Mouse (Mus musculus) neural tube, embryonic 12.5 days (tissue): ENCODE measurements around the gene Kank4. TPM values are rescaled to one million over a fixed set of nuclear protein-coding genes. Genes with fewer than 3 reads are reported as not detected.
A peak's percentile ranks its signal among the peaks of the same experiment; 100 is the strongest.
"Not testable (repeated sequence)": the region's sequence is repeated elsewhere in the genome, so short reads cannot be mapped to it uniquely, and the experiment has no call there.

ENCODE experiments used
- ATAC-seq: fragments of 200-750 bp; cut with Nextera tagmentation; 2 replicates; pipeline ENCODE4 v1.8.0; 2017; ENCODE audit warnings: low read depth, mild to moderate bottlenecking, moderate TSS enrichment, moderate library complexity; ENCODE audit not compliant: low FRiP score
- H3K27ac ChIP-seq: fragments of 300-500 bp; sonication (generic); 2 replicates; pipeline ENCODE4 v1.5.1; 2016
- H3K27me3 ChIP-seq: fragments of 300-500 bp; sonication (generic); replicated peaks from 2 replicates; pipeline ENCODE4 v1.6.1; 2016; ENCODE audit warnings: mild to moderate bottlenecking
- H3K36me3 ChIP-seq: fragments of 300-500 bp; sonication (generic); 2 replicates; pipeline ENCODE4 v1.6.1; 2016; ENCODE audit warnings: mild to moderate bottlenecking
- H3K4me1 ChIP-seq: fragments of 300-500 bp; sonication (generic); 2 replicates; pipeline ENCODE4 v1.6.1; 2016
- H3K4me2 ChIP-seq: fragments of 300-500 bp; sonication (generic); replicated peaks from 2 replicates; pipeline ENCODE4 v1.6.1; 2016; ENCODE audit warnings: mild to moderate bottlenecking
- H3K4me3 ChIP-seq: fragments of 300-500 bp; sonication (generic); 2 replicates; pipeline ENCODE4 v1.5.1; 2016
- H3K9ac ChIP-seq: fragments of 300-500 bp; sonication (generic); 2 replicates; pipeline ENCODE4 v1.6.1; 2016; ENCODE audit warnings: mild to moderate bottlenecking
- H3K9me3 ChIP-seq: fragments of 300-500 bp; sonication (generic); 2 replicates; pipeline ENCODE4 v1.6.1; 2016; ENCODE audit warnings: mild to moderate bottlenecking
- WGBS: fragments of 180-500 bp; shearing (Covaris S2); methylation state at CpG from one replicate; pipeline ENCODE4 v1.1.7; 2016; 5-methylcytosine and 5-hydroxymethylcytosine counted together
- polyA plus RNA-seq: library from polyadenylated mRNA; unstranded; fragments of >200 nt; fragmentation: Nextera tagmentation; extraction: Ambion mirVana; gene quantifications from 2 replicates; pipeline ENCODE4 v1.2.1, GENCODE M21; 2016

Kank4 gene
- polyA plus RNA-seq, result 0.53 and 0.54 TPM in 2 replicates

DNA sequence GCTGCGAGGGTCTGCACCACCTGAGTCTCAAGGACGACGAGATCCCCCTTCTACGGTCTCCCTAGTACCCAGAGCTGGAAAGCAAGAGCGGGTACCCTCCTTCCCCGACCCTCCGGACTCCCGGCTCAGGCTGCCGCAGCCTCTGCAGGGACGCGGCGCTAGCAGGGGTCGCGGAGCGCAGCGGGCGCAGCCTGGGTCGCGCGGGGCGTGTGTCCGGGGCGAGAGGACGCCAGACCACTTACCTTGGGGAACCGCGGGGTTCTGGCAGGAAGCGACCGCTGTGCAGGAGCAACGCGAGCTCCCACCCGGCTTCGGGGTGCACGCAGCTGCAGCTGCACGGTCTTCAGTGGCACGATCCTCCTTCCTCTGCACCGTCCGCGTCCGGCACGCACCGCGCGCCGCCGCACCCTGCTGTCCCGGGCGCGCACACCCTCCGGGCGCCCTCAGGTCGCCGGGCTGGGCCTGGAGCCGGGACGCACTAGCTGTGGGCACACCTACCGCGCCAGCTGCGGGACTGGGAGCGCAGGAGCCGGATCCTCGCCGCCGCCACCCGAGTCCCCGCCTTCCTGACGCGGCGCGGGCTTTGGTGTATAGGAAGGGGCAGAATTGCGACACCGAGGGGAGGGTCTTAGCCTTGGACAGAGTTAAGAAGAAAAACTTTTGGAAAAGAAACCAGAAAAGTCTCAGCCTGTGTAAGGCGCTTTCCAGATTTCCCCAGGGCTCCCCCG lies at the start of gene Kank4:
TSS of gene Kank4 (minus strand) at position 354 of the 728 bp plus-strand sequence.
- Histone ChIP-seq H3K4me1 (peaks cover 10% of the 10 kb centered on the region; the same call in 1 of the 2 replicates), H3K36me3 (no peaks in the 10 kb centered on the region), H3K27me3 (peaks cover 30% of the 10 kb centered on the region), H3K4me2 (peak within 1 kb of the TSS; percentile 99), H3K9ac (peak within 1 kb of the TSS; percentile 71), H3K9me3 (no peaks in the 10 kb centered on the region), H3K4me3 (peak within 1 kb of the TSS; percentile 65), H3K27ac (no peak within 1 kb of the TSS)
- ATAC-seq, result peak; percentile 55
- WGBS, result under 1% methylated on average over 71 of the region's 72 CpGs

DNA sequence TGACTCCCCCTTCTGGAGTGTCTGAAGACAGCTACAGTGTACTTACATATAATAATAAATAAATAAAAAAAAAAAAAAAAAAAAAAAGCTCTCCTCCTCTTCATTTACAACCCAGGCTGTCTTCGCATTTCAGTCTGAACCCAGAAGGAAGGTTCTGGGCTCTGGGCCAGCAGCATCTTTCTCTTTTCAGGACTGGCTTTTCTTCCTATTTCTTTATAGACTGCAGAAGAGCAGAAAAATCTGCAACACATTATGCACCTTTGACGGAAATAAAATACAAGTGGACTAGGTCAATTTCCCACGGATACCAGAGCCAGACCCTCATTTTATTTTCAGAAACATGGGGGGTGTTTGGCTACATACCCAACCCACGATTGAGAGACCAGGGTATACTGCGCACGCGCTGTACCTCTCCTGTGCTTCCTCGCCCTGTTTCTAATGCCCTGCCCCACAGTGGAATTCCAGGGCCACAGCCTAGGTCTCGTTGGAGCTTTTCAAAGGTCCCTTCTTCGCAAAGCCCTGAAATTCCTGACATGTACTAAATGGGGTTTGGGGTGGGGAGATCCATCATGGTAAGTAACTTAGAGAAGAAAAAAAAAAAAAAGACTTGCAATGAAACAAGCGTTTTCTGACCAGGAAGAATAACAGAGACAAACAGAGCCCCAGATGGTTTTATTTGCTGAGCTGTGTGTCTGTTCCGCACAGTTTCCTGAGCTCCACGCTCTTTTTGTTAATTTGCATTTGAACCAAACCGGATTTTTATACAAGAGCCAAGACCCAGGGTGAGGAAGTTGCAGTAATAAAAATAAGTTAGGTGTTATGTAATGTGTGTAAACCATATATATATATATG lies 48.3 kb upstream of the Kank4 start:
- Histone ChIP-seq H3K4me2 (no peak overlapping the region), H3K27ac (no peak overlapping the region), H3K4me3 (no peak overlapping the region), H3K36me3 (no peaks in the 10 kb centered on the region), H3K4me1 (no peaks in the 10 kb centered on the region), H3K9ac (no peak overlapping the region), H3K27me3 (no peaks in the 10 kb centered on the region), H3K9me3 (0 out of 2 replicates have a peak, but pooled peaks cover 5% of the 10 kb centered on the region)
- 80% methylated on average over 14 of the region's 14 CpGs for WGBS
- ATAC-seq, result no peak

- Histone ChIP-seq H3K27me3 (no peaks in the 10 kb centered on the region), H3K9me3 (peaks cover 7% of the 10 kb centered on the region; the same call in 1 of the 2 replicates), H3K4me2 (no peak overlapping the region), H3K27ac (no peak overlapping the region), H3K4me1 (no peaks in the 10 kb centered on the region), H3K4me3 (no peak overlapping the region), H3K36me3 (no peaks in the 10 kb centered on the region), H3K9ac (no peak overlapping the region)
- no peak for ATAC-seq
- 84% methylated on average over 3 of the region's 3 CpGs for WGBS
These were observed 47.2 kb upstream of the Kank4 start for GRCm38 (mm10) chr4:98864546-98864945.

DNA sequence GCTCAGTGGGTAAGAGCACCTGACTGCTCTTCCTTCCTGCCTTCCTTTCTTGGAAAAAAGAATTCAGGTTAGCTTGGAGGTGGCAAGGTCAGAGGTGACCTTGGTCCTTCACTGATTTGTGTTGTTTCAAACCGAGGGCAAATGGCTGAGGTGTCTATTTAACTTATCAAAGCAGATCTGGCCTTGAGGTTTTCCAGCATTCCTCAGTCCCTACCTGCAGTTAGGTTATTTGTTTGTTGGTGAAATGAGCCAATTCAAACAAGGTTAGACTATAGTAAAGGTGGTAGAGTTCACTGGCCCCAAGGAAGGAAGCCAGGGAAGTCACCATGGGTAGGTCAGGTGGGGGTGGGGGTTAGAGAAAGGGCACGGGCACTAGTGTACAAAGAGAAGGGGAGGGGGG lies 46.8 kb upstream of the Kank4 start:
- Histone ChIP-seq H3K4me2 (no peak overlapping the region), H3K9ac (no peak overlapping the region), H3K4me1 (no peaks in the 10 kb centered on the region), H3K4me3 (no peak overlapping the region), H3K27me3 (no peaks in the 10 kb centered on the region), H3K9me3 (peaks cover 9% of the 10 kb centered on the region; the same call in 1 of the 2 replicates), H3K27ac (no peak overlapping the region), H3K36me3 (no peaks in the 10 kb centered on the region)
- no peak for ATAC-seq
- 82% methylated on average over 1 of the region's 2 CpGs for WGBS

GRCm38 (mm10) chr4:98863451-98863850 lies 46.1 kb upstream of the Kank4 start:
- no peak overlapping the region for H3K9ac ChIP-seq
- no peak overlapping the region for H3K4me2 ChIP-seq
- no peak overlapping the region for H3K4me3 ChIP-seq
- no peaks in the 10 kb centered on the region for H3K36me3 ChIP-seq
- ATAC-seq, result no peak
- peaks cover 9% of the 10 kb centered on the region; the same call in 1 of the 2 replicates for H3K9me3 ChIP-seq
- WGBS, result 92% methylated on average over 2 of the region's 2 CpGs
- no peaks in the 10 kb centered on the region for H3K4me1 ChIP-seq
- no peaks in the 10 kb centered on the region for H3K27me3 ChIP-seq
- no peak overlapping the region for H3K27ac ChIP-seq

- Histone ChIP-seq H3K9ac (no peak overlapping the region), H3K4me3 (no peak overlapping the region), H3K9me3 (peaks cover 4% of the 10 kb centered on the region; the same call in 1 of the 2 replicates), H3K36me3 (no peaks in the 10 kb centered on the region), H3K4me2 (no peak overlapping the region), H3K27me3 (no peaks in the 10 kb centered on the region), H3K27ac (no peak overlapping the region), H3K4me1 (no peaks in the 10 kb centered on the region)
- ATAC-seq, result no peak
- WGBS, result 81% methylated on average over 4 of the region's 4 CpGs
These were observed 41.0 kb upstream of the Kank4 start for GRCm38 (mm10) chr4:98858151-98858855.

DNA sequence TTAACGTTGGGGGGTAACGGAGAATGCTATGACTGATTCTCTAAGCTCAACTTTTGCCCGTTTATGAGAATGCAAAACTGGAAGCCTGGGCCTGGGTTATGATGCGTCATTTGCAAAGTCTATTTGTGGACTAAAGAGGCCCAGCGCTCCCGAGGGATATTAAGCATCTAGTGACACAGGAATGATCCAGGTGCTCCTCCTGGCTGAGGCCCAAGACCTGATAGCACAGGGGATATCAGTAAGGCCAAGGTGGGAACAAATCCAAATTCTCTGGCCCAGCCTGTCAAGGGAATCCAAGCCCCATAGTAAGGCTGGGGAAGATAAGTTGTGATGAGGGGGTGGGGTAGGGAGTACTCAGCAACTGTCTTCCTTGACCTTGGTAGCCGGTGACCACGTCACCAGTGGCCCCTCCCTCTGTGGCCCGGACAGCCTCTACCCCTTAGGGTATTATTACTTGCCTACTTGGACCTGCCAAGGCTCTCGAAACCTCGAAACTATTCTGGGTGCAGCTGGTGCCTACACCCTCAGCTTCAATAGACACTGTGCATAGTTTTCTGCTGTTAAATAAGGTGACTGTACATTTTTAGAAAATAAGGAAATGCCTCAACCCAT lies 39.8 kb upstream of the Kank4 start:
- Histone ChIP-seq H3K9me3 (peaks cover 4% of the 10 kb centered on the region; the same call in 1 of the 2 replicates), H3K4me1 (no peaks in the 10 kb centered on the region), H3K4me2 (no peak overlapping the region), H3K27me3 (no peaks in the 10 kb centered on the region), H3K4me3 (no peak overlapping the region), H3K27ac (no peak overlapping the region), H3K9ac (no peak overlapping the region), H3K36me3 (no peaks in the 10 kb centered on the region)
- no peak for ATAC-seq
- WGBS, result 87% methylated on average over 11 of the region's 11 CpGs

GRCm38 (mm10) chr4:98853926-98854325 lies 36.6 kb upstream of the Kank4 start:
- Histone ChIP-seq H3K9me3 (no peaks in the 10 kb centered on the region), H3K4me3 (no peak overlapping the region), H3K4me2 (no peak overlapping the region), H3K27ac (no peak overlapping the region), H3K36me3 (no peaks in the 10 kb centered on the region), H3K4me1 (no peaks in the 10 kb centered on the region), H3K9ac (no peak overlapping the region), H3K27me3 (no peaks in the 10 kb centered on the region)
- no peak for ATAC-seq
- WGBS, result 86% methylated on average over 4 of the region's 4 CpGs

GRCm38 (mm10) chr4:98850485-98850884 lies 33.1 kb upstream of the Kank4 start:
- ATAC-seq, H3K4me2 ChIP-seq, H3K4me1 ChIP-seq, H3K4me3 ChIP-seq, H3K36me3 ChIP-seq, H3K9ac ChIP-seq, H3K27ac ChIP-seq, H3K9me3 ChIP-seq, H3K27me3 ChIP-seq: not testable (repeated sequence)
- 76% methylated on average over 1 of the region's 1 CpGs for WGBS

DNA sequence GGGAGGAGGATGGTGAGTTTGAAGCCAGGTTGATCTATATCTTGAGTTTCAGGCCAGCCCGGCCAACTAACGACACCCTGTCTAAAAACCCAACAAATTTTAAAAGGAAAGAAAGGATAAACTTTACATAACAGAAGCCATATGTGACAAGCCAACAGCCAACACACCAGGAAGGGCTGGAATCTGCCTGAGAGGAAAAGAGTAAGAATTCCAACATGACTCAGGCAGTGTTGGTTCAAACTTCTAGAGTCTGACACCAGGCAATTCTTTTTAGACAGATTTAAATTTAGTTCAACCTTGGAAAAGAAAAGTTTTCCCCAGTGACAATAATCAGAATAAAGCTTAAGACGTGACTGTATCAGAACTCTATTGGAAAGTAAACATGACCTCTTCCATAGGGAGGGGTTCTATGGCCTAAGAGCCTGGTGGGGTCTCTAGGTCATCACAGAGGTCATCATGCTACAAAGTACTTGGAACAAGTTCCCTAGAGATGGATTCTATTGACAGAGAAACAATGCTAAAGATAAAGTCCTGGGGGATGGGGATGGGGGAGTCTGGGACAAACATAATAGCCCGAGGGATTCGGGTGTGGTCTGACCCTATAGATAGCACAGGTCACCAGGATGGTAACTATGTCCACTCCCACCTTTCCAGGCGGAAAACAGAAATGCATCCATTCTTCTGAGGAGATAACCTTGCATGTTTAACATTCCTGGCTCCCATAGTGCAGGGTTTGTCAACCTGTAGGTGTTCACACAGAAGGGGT lies 30.0 kb upstream of the Kank4 start:
- H3K9me3 ChIP-seq, result no peaks in the 10 kb centered on the region
- no peak overlapping the region for H3K9ac ChIP-seq
- H3K4me3 ChIP-seq, result no peak overlapping the region
- H3K4me2 ChIP-seq, result no peak overlapping the region
- no peak overlapping the region for H3K27ac ChIP-seq
- 84% methylated on average over 6 of the region's 6 CpGs for WGBS
- no peaks in the 10 kb centered on the region for H3K27me3 ChIP-seq
- no peaks in the 10 kb centered on the region for H3K36me3 ChIP-seq
- no peak for ATAC-seq
- no peaks in the 10 kb centered on the region for H3K4me1 ChIP-seq

GRCm38 (mm10) chr4:98846396-98846795 lies 29.1 kb upstream of the Kank4 start:
- WGBS, result 46% methylated on average over 3 of the region's 3 CpGs
- ATAC-seq, result no peak
- no peak overlapping the region for H3K4me2 ChIP-seq

More at GRCm38 (mm10) chr4:98846396-98846795, 29.1 kb upstream of the Kank4 start:
- Histone ChIP-seq H3K27me3 (no peaks in the 10 kb centered on the region), H3K4me1 (no peaks in the 10 kb centered on the region), H3K9me3 (no peaks in the 10 kb centered on the region), H3K27ac (no peak overlapping the region), H3K4me3 (no peak overlapping the region), H3K9ac (no peak overlapping the region), H3K36me3 (no peaks in the 10 kb centered on the region)
